Mouse (Mus musculus): Measurements from ENCODE around the gene Rtkn2.
"Not testable (repeated sequence)": the region's sequence is repeated elsewhere in the genome, so short reads cannot be mapped to it uniquely, and the experiment has no call there.

Rtkn2 gene

DNA sequence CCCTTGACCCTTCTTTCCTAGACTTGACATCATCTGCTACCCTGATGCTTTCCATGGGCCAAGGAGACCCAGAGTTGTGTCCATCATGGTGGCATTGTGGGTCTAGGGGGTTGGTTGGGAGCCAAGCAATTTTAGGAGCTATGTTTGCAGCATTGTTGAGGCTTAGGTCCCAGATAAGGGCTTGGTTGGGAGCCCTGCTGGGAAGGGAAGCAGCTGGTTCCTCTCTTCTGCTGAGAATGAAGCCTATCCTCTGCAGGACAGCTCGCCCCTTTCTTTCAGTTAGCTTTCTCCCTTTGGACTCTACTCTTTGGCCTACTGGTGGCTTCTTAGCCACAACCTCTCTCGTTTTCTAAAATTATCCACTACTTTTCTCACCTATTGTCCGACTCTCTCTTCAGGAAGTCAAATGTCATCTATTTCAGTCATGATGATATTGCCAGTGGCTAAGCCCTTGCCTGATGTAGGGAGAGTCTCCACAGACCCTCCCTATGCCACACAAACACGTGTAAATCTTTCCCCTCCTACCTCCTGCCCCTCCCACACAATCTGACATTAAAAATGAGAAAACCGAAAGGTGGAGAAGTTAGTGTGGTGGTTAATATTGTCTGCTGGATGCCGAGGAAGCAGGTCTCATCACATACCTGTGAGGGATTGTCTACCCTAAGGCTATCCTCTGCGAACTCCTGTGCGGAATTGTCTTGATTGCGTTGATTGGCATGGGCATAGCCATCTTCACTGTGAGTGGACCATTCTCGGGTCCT, 100.7 kb downstream of the Rtkn2 start:
- no peak for DNase-seq

DNA sequence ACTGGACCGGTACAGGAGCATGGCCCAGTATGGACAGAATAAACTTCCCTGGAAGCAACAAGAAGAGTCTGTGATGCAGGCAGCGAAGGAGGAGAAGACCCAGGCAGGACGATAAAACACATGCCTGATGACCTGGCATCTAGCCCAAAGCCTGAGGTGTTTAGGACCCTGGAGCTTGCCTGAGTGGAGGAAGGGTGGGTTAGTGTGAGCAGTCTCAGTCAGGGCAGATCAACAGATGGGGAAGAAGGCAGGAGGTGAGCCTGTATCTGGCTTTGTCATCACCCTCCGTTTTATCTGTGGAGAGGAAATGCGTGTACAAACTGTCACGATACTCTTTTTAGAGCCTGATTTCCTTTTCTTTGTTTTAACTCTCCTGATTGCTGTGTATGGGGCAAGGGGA, 102.3 kb downstream of the Rtkn2 start:
- DNase-seq = no peak

DNA sequence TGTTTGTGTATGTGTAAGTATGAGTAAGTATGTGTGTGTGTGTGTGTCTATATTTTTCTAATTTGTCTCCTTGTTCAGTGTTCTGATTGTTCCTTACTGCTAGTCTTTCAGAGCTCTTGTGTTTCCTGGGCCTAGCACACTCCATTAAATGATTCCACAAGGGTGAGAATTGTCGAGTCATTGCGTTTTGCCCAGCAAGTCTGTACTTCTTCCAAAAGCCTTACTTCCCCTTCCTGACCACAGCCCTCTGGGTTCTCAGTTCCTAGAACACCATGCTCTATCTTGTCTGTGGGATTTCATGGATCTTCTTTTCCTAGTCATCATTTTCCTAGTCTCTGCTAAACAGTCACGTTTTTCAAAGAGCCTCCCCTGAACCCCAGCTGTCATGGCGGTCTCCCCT, 106.2 kb downstream of the Rtkn2 start:
- no peak for DNase-seq

- no peak for DNase-seq
Measured at GRCm38 (mm10) chr10:68086973-68087372, 107.6 kb downstream of the Rtkn2 start.

DNA sequence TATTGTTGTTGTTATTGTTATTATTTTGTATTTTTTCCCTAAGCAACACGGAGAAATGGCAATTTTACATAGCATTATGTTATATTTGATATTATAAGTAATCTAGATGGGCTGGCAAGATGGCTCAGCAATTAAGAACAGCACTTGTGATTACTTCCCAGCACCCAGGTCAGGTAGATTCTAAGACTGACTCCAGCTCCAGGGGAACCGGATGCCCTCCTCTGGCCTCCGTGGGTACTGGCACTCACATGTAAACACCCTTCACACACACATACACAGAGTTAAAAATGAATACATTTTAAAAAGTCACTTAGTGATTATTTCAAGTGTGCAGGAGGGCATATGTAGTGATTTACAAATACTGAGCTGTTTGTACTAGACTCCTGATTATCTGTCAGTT, 108.4 kb downstream of the Rtkn2 start:
- no peak for DNase-seq

DNA sequence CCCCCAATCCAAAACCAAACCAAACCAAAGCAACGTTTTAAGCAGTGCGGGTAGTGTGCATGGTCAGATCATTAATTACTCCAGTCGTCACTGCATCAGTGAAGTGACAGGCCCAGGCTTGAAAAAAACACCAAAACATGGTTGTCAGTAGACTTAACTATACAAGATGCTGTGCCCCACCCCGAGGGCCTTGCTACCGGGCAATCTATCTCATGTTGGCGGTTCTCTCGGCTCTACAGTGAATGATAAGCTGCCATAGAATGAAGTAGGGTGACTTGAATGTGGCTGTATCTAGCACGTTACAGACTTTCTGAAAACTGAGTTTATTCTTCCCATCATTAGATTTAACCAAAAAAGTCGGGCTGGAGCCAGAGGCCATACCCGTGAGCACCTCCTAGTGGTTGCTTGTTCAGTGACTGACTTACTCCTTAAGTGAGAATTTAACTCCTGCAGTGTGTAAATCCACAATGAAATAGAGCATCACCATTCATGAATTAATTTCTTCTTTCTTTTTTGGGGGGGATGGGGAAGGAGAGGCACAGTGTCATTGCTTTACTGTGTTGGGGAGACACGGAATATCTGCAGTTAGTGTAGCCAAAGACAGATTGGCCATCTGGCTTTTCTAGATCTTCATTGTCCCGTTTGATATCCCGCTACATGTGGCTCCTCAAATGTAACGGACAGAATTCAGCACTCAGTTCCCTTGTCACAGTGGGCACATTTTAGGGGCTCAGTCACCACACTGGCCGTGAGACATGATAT, 110.2 kb downstream of the Rtkn2 start:
- peak in 1 of 2 experiments; percentile 52 for DNase-seq

DNA sequence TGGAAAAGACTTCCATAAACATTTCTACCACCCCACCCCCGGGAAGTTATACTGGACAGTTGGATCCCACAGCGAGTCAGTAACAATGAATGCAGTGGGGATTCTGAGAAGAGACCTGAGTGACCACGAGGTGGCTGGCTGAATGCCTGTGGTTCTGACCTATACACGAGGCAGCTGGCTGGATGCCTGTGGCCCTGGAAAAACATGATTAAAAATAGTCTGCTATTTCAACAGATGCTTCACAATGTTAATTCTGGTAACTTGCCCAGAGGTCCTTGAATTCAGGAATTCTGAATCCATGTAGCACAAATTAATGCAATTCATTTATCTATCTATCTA, 110.8 kb downstream of the Rtkn2 start:
- peak; percentile 74 to 82 for DNase-seq

GRCm38 (mm10) chr10:68090544-68090943, 111.2 kb downstream of the Rtkn2 start:
- DNase-seq = no peak

- no peak for DNase-seq
Measured at GRCm38 (mm10) chr10:68091011-68091410, 111.6 kb downstream of the Rtkn2 start.

DNA sequence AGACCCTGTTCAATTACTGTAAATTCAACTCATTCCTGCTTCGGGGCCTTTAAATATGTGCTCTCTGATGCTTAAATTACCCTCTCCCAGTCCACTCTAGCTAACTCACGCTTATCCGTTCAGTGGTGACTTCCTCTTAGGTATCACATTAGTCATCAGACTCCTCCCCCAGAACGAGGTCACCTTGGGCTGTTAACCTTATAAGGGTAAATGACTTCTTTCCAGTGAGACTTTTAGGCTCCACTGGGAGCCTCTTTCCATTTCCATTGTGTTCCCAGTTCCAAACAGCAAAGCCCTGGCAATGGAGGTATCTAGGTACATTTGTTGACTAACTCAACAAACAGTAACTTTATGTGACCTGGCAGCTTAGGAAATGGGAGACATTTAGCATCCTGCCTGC, 112.5 kb downstream of the Rtkn2 start:
- DNase-seq = no peak

- DNase-seq = no peak
Measured at GRCm38 (mm10) chr10:68093496-68093895, 114.1 kb downstream of the Rtkn2 start.

DNA sequence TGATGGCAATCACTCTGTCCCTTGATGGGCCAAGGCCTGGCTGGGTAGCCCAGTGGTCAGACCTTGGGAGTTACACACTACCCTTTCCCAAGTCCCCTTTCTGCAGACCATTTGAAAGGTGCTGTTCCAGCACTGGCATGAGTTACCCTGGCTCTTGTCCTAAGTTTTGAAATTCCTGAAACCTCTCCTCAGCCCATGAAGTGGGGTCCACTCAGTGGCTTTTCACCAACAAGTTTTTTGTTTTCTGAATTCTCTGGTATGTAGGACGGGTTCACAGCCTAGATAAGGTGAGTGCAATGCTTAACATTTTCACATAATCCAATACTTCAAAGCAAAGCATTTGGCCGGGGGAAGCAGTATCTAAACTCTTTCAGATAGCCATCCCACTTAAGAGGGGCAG, 115.8 kb downstream of the Rtkn2 start:
- no peak for DNase-seq

DNA sequence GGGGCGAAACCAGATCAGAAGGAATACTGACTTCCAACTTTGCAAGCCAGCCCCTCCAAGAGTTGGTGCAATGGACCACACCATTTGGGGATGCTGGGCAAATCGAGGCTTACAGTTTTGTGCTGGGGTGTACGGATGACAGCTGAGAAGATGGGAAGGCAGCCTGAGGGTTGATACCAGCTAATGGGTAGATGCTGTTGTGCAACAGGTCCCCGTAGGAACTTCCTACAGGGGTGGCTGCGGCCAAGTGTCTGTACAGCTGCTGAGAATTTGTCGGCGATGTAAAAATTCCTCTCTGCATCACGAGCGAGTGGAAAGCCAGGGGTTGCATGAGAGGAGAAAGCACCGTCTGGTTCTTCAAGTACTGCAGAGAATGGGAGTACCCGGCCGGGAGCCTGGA, 117.0 kb downstream of the Rtkn2 start:
- DNase-seq = no peak

GRCm38 (mm10) chr10:68097821-68098675, 118.7 kb downstream of the Rtkn2 start:
- no peak for DNase-seq

GRCm38 (mm10) chr10:68099801-68100200, 120.4 kb downstream of the Rtkn2 start:
- DNase-seq = not testable (repeated sequence)

DNA sequence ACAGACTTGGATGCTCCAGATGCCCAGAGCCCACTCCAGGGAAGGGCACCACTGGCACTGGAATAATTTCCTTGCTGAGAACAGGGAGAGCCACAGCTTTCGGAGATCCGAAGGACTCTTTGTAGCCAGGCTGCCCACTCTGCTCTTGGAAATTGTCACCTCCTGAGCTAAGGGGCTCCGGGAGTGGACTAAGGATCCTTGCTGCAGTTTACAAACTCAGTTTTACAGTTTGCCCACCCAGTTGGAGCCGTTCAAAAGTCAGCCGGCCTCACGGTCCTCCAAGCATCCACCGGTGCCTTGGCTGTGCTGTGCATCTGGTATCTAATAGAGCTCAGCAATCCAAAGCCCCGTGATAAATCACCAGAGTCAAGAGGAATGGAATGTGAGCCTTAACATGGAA, 121.1 kb downstream of the Rtkn2 start:
- DNase-seq = peak in 1 of 2 experiments; percentile 18

DNA sequence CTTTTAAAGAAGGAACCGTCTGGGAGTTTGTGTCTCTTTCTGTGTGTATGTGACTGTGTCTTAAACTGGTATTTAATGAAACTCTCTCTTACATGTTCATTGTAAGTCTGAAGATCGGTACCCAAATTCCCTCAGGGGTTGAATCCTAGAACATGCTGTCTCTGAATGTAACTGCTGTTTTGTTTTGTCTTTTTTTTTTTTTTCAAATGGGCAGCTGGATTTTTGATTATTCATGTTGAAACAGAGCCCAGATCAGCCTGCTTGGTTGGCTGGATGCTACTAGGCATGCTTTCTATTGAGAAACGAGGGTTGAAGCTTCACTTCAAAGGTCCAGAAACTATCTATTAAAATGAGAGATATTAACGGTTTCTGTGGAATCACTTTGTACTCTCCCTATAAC, 121.9 kb downstream of the Rtkn2 start:
- DNase-seq = no peak

GRCm38 (mm10) chr10:68102566-68102965, 123.2 kb downstream of the Rtkn2 start:
- DNase-seq = no peak

GRCm38 (mm10) chr10:68103078-68103855, 123.9 kb downstream of the Rtkn2 start:
- no peak for DNase-seq

- DNase-seq = peak; percentile 29 to 55
Measured at GRCm38 (mm10) chr10:68103988-68104387, 124.6 kb downstream of the Rtkn2 start.

DNA sequence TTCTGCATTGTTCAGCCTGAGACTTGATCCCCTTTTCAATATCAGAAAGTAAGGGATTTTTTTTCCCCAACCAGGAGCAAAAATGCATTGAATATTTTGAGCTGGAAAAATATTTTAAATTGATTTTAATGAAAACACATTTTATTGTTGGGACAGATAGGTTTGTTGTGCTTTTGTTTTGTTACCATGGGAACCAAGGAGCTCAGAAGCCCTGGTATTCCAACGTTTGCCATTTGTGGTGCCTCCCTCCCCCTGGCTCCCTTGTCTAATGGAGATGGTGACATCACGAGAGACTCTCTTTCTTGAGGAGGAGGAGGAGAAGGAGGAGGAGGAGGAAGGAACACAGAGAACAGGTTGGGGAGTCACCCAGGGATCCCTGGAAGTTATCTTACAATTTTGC, 125.1 kb downstream of the Rtkn2 start:
- DNase-seq = peak in 1 of 2 experiments; percentile 21
